Mouse (Mus musculus): ENCODE results near the gene Gzmf. TPM values are rescaled to one million over a fixed set of nuclear protein-coding genes. Genes with fewer than 3 reads are reported as not detected.
"Not testable (repeated sequence)": the region's sequence is repeated elsewhere in the genome, so short reads cannot be mapped to it uniquely, and the experiment has no call there.

Gzmf gene
- polyA plus RNA-seq, 1 experiment from 2014 or later, result not detected

GRCm38 (mm10) chr14:56162109-56162508, 49.1 kb downstream of the Gzmf start:
- no peaks in the 10 kb centered on the region for H3K9me3 ChIP-seq (replicated peaks)
- ATAC-seq, result no peak
- H3K9ac ChIP-seq, result no peak overlapping the region
- H3K27ac ChIP-seq, result no peak overlapping the region
- no peaks in the 10 kb centered on the region for H3K4me1 ChIP-seq
- no peak overlapping the region for H3K4me2 ChIP-seq
- no peaks in the 10 kb centered on the region for H3K36me3 ChIP-seq
- WGBS (ENCODE audit: insufficient replicate concordance), result 58% methylated on average over 2 of the region's 2 CpGs
- no peak overlapping the region for H3K4me3 ChIP-seq
- no peaks in the 10 kb centered on the region for H3K27me3 ChIP-seq (replicated peaks)

- not testable (repeated sequence) for H3K4me3 ChIP-seq; H3K9ac ChIP-seq; H3K36me3 ChIP-seq; H3K4me1 ChIP-seq; H3K4me2 ChIP-seq; ATAC-seq; H3K9me3 ChIP-seq (replicated peaks); H3K27ac ChIP-seq; H3K27me3 ChIP-seq (replicated peaks)
- 43% methylated on average over 2 of the region's 2 CpGs for WGBS (ENCODE audit: insufficient replicate concordance)
These were observed 51.7 kb downstream of the Gzmf start, which contains the start of gene Gzmg for GRCm38 (mm10) chr14:56159479-56159878. Gene Gzmg (minus strand): TSS chr14:56159579.

GRCm38 (mm10) chr14:56155340-56155739, 55.9 kb downstream of the Gzmf start:
- no peaks in the 10 kb centered on the region for H3K9me3 ChIP-seq (replicated peaks)
- H3K27me3 ChIP-seq (replicated peaks), result no peaks in the 10 kb centered on the region
- H3K4me3 ChIP-seq, result no peak overlapping the region
- WGBS (ENCODE audit: insufficient replicate concordance), result 37% methylated on average over 2 of the region's 2 CpGs
- H3K4me1 ChIP-seq, result no peaks in the 10 kb centered on the region
- no peak overlapping the region for H3K4me2 ChIP-seq
- H3K9ac ChIP-seq, result no peak overlapping the region
- H3K36me3 ChIP-seq, result no peaks in the 10 kb centered on the region
- H3K27ac ChIP-seq, result no peak overlapping the region
- ATAC-seq, result no peak

Other genes with a start within 250 kb of the Gzmf start
- not detected in 2 replicates for gene Mcpt1, start 193.4 kb downstream of the Gzmf start, polyA plus RNA-seq (2016; fragmentation: Nextera tagmentation; extraction: Ambion mirVana)
- gene Mcpt9, start 180.9 kb downstream of the Gzmf start, polyA plus RNA-seq (2016; fragmentation: Nextera tagmentation; extraction: Ambion mirVana), result not detected in 2 replicates
- 0.12 TPM in 1 of 2 replicates, not detected in the other for gene Mcpt2, start 169.4 kb downstream of the Gzmf start, polyA plus RNA-seq (2016; fragmentation: Nextera tagmentation; extraction: Ambion mirVana)
- not detected in 2 replicates for gene Mcpt4, start 149.1 kb downstream of the Gzmf start, polyA plus RNA-seq (2016; fragmentation: Nextera tagmentation; extraction: Ambion mirVana)
- gene Mcpt8, start 126.1 kb downstream of the Gzmf start, polyA plus RNA-seq (2016; fragmentation: Nextera tagmentation; extraction: Ambion mirVana), result 0.20 TPM in 1 of 2 replicates, not detected in the other
- gene Ctsg, start 108.8 kb downstream of the Gzmf start, polyA plus RNA-seq (2016; fragmentation: Nextera tagmentation; extraction: Ambion mirVana), result 4.0 and 5.3 TPM in 2 replicates
- gene Gzme, start 90.8 kb downstream of the Gzmf start, polyA plus RNA-seq (2016; fragmentation: Nextera tagmentation; extraction: Ambion mirVana), result not detected in 2 replicates
- gene Gzmd, start 78.8 kb downstream of the Gzmf start, polyA plus RNA-seq (2016; fragmentation: Nextera tagmentation; extraction: Ambion mirVana), result not detected in 2 replicates
- not detected in 2 replicates for gene Gzmg, start 51.8 kb downstream of the Gzmf start, polyA plus RNA-seq (2016; fragmentation: Nextera tagmentation; extraction: Ambion mirVana)
- not detected in 2 replicates for gene Gzmn, start 36.8 kb downstream of the Gzmf start, polyA plus RNA-seq (2016; fragmentation: Nextera tagmentation; extraction: Ambion mirVana)
- not detected in 2 replicates for gene Gzmc, start 23.2 kb upstream of the Gzmf start, polyA plus RNA-seq (2016; fragmentation: Nextera tagmentation; extraction: Ambion mirVana)
- gene Gzmb, start 50.8 kb upstream of the Gzmf start, polyA plus RNA-seq (2016; fragmentation: Nextera tagmentation; extraction: Ambion mirVana), result not detected in 2 replicates
- gene Atp12a, start 153.7 kb upstream of the Gzmf start, polyA plus RNA-seq (2016; fragmentation: Nextera tagmentation; extraction: Ambion mirVana), result not detected in 2 replicates
- 4.0 and 4.2 TPM in 2 replicates for gene Rnf17, start 191.2 kb upstream of the Gzmf start, polyA plus RNA-seq (2016; fragmentation: Nextera tagmentation; extraction: Ambion mirVana)

Data from liver, embryonic 12.5 days (tissue).